Mouse (Mus musculus) macrophage (primary cell): ENCODE results near the gene Ccl1. TPM values are rescaled to one million over a fixed set of nuclear protein-coding genes. Genes with fewer than 3 reads are reported as not detected.

Source experiments
- H3K27ac ChIP-seq: fragments of 350-480 bp; formaldehyde crosslinking; 2 replicates; pipeline ENCODE4 v1.9.0; 2021
- H3K36me3 ChIP-seq: fragments of 350-480 bp; formaldehyde crosslinking; 2 replicates; pipeline ENCODE4 v1.9.0; 2021; ENCODE audit errors: inconsistent target
- H3K4me3 ChIP-seq: fragments of 350-480 bp; formaldehyde crosslinking; 2 replicates; pipeline ENCODE4 v1.9.0; 2021; ENCODE audit errors: inconsistent target
- H3K79me2 ChIP-seq: fragments of 350-480 bp; formaldehyde crosslinking; 2 replicates; pipeline ENCODE4 v1.9.0; 2021; ENCODE audit errors: inconsistent target
- WGBS: methylation state at CpG from one replicate; pipeline ENCODE4 v1.1.7; 2026; ENCODE audit warnings: inconsistent platforms; ENCODE audit not compliant: missing documents; 5-methylcytosine and 5-hydroxymethylcytosine counted together
- polyA plus RNA-seq: library from polyadenylated mRNA; stranded (reverse); fragments of 250-400 nt; gene quantifications from 3 replicates; pipeline ENCODE4 v1.2.4, GENCODE M21; 2018; ENCODE audit warnings: inconsistent platforms
- total RNA-seq, 78 experiments: library from RNA; depleted of rRNA; stranded (reverse); fragments of 250-400 nt; gene quantifications; 1 replicate in 9 of 78; 2 replicates in 24 of 78; 3 replicates in 43 of 78; 4 replicates in 2 of 78; pipeline ENCODE4 v1.2.4; 2018; ENCODE audit warnings: inconsistent platforms in 56 of 78

Ccl1 gene
- not detected for total RNA-seq (2018; cell fraction: chromatin; rRNA removed)
- under 1 TPM in 1 of 26 experiments, not detected in 25; 0.19 TPM for total RNA-seq (2018; cell fraction: cytosol; rRNA removed)
- not detected for total RNA-seq (2018; cell fraction: nucleus; rRNA removed)
- polyA plus RNA-seq = not detected in 3 replicates

DNA sequence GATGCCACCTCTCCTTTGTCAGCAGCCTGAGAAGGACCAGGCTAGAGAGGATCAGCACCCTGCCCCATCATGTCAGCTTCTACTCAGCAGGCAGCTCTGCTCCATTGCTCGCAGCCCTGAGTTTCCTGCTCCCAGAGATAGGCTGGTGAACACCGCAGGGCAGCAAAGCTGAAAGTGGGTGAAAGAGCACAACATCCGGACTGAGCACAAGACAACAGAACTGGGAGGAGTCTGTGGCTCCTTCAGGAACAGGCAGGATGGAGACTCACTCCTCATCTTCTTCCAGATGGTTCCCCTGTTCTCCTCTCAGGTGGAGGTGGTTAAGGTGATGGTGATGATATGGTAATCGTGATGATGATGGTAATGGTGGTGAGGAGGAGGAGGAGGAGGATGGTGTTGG lies at the start of gene Ccl1:
Gene Ccl1, minus strand, starts transcription at position 101 of the 400 bp plus-strand sequence.
- H3K4me3 ChIP-seq = no peak within 1 kb of the TSS
- no peaks in the 10 kb centered on the region for H3K36me3 ChIP-seq
- no peaks in the 10 kb centered on the region for H3K79me2 ChIP-seq
- 57% methylated on average over 4 of the region's 4 CpGs for WGBS
- no peak within 1 kb of the TSS for H3K27ac ChIP-seq

DNA sequence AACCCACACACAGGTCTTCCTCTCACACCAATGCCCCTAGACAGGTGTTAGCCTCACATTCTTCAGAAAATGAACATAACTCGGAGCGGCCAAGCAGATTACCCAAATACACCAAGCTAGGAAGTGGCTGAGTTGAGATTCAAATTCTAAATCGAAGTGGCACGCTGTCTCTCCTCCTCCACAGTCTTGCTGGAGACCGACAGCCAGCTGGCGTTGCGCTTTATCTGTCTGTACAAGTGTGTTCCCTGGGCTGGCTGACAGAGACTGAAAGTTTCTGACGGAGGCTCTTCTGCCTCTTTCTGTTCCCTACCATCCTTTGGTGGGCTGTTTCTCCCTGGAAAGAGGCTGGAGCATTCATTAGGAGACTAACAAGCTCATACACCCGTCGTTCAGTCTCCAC lies 45.5 kb upstream of the Ccl1 start:
- H3K36me3 ChIP-seq = no peaks in the 10 kb centered on the region
- H3K79me2 ChIP-seq = no peaks in the 10 kb centered on the region
- no peak overlapping the region for H3K4me3 ChIP-seq
- H3K27ac ChIP-seq = no peak overlapping the region
- WGBS = 96% methylated on average over 10 of the region's 10 CpGs

DNA sequence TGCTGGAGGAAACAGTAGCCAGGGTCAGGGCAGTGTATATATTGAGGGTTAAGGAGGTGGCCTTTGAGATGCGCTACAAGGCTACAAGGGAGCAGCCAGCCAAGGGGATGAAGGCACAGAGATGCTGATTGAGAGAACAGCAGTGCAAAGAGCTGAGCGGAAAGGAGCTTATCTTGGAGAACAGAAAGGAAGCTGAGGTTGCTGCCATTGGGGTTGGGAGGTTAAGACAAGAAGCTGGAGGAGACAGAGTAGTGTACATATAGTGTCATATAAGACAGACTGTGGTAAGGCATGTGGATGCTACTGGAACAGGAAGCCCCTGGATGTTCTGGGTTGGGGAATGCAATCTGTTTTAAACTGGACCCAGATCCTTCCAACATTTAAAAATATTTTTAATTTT lies 35.4 kb upstream of the Ccl1 start:
- H3K36me3 ChIP-seq = no peaks in the 10 kb centered on the region
- H3K27ac ChIP-seq = no peak overlapping the region
- H3K4me3 ChIP-seq = no peak overlapping the region
- no peaks in the 10 kb centered on the region for H3K79me2 ChIP-seq
- 10% methylated on average over 2 of the region's 2 CpGs for WGBS

DNA sequence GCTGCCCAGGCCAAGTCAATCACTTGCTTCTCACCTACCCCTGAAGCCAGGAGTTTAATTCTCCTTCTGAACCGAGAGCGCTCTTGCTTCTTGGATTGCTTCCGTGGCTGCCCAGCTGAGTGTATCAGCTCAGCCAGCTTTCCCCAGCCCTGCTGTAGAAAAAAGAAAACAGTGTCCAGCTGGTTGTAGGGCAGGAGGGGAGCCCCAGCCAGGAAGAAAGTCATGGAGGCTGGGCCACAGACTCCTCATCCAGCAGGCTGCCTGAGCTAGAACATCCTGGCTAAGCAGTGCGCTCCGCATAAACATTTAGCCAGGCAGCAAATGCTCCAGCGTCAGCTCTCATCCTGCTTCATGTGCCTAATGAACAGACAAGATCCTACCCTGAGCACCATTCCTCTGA lies 34.9 kb upstream of the Ccl1 start:
- no peak overlapping the region for H3K4me3 ChIP-seq
- H3K36me3 ChIP-seq = no peaks in the 10 kb centered on the region
- no peaks in the 10 kb centered on the region for H3K79me2 ChIP-seq
- no peak overlapping the region for H3K27ac ChIP-seq
- 27% methylated on average over 6 of the region's 6 CpGs for WGBS

DNA sequence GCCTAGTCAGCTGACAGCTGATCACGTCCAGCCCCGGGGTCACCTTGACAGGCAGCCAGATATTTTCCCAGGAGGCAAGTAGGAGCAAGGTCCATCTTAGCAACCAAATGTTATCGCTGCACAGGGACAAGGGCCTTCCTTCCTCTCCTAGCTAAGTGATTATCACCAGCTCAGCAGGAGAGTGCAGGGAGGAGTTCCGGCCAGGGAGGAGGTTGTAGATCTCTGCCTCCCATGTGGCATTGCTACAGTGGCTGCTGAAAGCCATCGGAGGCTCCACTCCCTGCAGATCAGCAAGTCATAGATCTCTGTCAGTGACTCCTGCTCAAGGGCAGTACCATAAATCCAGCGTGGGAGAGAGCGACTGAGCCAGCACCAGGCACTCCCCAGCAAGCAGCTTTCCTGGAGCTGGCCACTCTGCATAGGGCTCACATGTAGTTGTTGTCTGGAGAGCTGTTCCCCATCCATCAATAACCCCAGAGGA lies 34.5 kb upstream of the Ccl1 start:
- Histone ChIP-seq H3K4me3 (no peak overlapping the region), H3K79me2 (no peaks in the 10 kb centered on the region), H3K27ac (no peak overlapping the region), H3K36me3 (no peaks in the 10 kb centered on the region)
- 3% methylated on average over 7 of the region's 7 CpGs for WGBS

DNA sequence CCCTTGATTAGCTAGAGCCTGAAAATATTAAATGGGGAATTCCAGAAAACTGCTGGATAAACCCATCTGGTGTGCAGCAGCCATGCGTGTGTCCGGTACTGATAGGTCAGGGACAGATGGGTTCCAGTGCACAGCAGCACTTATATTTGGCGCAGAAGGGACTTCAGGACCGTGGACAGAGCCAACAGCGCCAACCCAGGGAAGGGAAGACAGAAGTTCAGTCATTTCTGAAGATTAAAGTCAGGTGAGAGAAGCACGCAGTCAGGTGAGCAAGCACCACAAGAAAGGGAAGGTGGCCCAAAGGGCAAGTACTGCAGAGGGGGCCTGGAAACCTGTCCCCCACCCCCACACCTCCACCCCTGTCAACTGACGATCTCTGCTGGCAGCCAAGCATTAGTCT lies 7.7 kb upstream of the Ccl1 start:
- Histone ChIP-seq H3K36me3 (no peaks in the 10 kb centered on the region), H3K27ac (no peak overlapping the region), H3K79me2 (no peaks in the 10 kb centered on the region), H3K4me3 (no peak overlapping the region)
- 52% methylated on average over 7 of the region's 7 CpGs for WGBS

DNA sequence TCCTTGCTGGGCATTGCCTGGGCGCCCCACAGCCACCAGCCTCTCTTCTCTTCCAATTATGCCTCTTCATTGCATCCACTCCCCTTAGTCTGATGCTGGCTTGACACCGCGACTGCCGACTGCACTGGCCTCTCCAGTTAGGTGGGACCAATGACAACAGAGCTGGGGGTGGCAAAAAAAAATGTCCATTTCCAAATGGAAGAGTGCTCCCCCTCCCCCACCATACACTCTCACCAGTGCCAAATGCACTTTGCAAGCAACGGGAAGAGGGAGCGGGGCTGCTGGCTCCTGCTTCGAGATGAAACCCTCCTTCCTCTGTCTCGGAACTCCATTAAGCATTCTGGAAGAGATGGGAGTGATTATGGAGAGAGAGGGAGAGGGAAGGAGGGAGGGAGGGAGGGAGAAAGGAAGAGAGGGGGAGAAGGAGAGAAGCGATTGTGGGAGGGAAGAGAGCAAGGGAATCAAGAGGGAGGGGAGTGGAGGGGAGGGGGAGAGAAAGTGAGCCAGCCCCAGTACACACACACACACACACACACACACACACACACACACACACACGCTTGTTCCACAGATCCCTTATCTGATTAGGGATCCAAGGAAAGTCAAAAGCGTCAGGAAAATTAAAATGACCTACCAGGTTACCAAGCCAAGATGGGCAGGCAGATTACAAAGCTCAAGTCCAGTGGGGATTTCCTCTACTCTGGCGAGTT lies 5.0 kb upstream of the Ccl1 start:
- no peaks in the 10 kb centered on the region for H3K36me3 ChIP-seq
- H3K4me3 ChIP-seq = no peak overlapping the region
- no peak overlapping the region for H3K27ac ChIP-seq
- no peaks in the 10 kb centered on the region for H3K79me2 ChIP-seq
- 21% methylated on average over 10 of the region's 12 CpGs for WGBS

DNA sequence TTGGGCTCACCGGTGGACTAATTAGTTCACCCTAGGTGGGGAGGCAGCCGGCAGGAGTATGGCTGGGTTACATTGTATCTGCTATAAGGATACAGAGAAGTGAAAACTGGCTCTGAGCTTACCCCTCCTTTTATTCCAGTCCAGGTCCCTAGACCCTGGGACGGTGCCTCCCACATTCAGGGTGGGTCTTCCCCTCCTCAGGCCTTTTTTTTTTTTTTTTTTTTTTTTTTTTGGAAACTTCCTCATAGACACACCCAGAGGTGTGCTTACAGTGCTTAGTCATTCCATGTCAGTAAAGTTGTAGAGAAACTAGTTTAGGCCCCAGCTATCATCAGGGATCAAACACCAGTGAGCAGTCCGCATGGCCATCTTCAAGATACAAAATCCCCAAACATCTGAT lies 7.6 kb downstream of the Ccl1 start:
- Histone ChIP-seq H3K79me2 (no peaks in the 10 kb centered on the region), H3K4me3 (no peak overlapping the region), H3K27ac (no peak overlapping the region), H3K36me3 (no peaks in the 10 kb centered on the region)
- WGBS = 73% methylated on average over 4 of the region's 4 CpGs

DNA sequence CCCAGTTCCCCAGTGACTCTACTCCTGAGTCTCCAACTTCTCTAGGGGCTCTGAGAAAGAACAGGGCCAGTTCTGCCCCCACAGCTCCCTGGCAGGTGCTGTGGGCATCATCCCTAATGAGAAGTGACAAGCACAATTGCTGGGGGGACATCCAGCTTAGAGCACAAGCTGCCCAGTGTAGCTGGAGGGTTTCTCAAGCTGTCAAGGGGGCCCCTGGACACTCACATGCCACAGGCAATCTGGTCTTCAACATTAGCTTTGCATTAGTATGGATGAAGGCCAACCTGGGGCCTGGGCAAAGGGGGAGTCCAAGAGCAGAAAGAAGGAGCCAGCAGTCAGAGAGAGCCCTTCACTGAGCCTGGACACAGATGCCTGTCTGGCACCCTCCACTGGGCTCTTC lies 14.6 kb downstream of the Ccl1 start:
- Histone ChIP-seq H3K36me3 (no peaks in the 10 kb centered on the region), H3K4me3 (no peak overlapping the region), H3K79me2 (no peaks in the 10 kb centered on the region), H3K27ac (no peak overlapping the region)

DNA sequence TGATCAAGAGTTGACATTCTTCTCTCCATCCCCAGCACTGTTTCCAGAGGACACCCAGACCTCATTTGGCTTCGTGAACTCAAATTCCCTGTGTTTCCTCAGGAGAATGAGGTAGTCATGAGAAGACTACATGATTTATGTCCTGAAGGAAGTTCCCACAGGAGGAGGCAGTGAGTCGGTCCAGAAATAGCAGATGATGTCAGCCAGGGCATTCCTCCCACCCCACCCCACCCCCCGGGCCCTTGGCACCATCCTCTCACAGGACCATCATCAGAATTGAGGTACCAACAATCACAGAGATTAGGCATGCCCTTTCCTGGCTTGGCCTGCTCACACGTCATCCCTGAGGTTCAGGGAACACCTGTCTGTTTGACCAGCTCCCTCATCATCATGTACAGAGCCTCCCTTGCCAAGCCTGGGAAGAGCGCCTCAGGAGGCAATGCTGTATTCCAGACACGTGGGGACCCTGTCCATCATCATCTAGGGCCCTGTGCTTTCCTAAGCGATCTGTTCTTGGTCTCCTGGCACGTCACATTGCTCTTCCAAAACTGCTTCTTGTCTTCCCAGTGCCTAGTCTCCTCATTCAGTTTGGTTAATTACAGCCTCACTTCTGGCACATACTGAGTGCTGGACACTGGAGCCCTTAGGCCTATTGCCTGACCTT lies 31.2 kb downstream of the Ccl1 start:
- whole genome bisulfite sequencing = 68% methylated on average over 8 of the region's 8 CpGs

DNA sequence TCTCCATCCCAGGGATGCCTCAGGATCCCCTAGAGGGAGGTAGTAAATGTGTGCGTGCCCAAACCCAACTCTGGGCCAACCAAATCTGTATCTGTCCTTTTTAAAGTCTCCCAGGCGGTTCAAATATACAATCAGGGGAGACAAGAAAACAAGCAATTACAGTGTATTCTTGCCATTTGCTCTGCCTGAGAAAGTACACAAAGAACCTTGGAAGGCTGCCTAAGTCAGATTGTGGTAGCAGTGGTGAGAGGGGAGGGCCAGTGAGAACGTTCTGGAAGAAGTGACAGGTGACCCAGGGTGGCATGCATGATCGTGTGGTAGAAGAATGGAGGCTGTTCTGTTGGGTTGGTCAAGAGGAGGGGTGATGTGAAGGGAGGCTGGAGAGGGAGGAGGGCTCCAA lies 46.4 kb downstream of the Ccl1 start:
- Histone ChIP-seq H3K36me3 (no peaks in the 10 kb centered on the region), H3K4me3 (no peak overlapping the region), H3K27ac (no peak overlapping the region), H3K79me2 (no peaks in the 10 kb centered on the region)
- 55% methylated on average over 4 of the region's 4 CpGs for WGBS

More for the DNA sequence above, 31.2 kb downstream of the Ccl1 start:
- Histone ChIP-seq H3K4me3 (no peak overlapping the region), H3K36me3 (no peaks in the 10 kb centered on the region), H3K79me2 (no peaks in the 10 kb centered on the region), H3K27ac (no peak overlapping the region)

DNA sequence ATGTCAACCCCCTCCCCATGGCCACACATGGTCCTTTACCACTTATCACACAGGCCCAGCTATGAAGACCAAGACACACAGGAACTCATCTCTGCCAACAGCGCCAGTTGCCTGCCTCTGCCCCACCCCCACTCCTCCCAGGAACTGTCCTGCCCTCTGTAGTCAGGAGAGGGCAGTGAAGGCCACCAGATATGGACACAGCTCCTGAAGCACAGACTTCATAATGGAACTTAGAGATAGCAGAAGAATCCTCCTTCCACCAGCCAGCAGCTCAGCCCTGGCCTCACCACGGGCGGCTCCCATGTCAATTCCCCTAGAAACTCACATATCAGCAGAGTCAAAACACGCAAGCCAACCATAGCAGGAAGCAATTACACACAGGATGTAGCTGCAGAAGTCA lies 49.9 kb downstream of the Ccl1 start:
- Histone ChIP-seq H3K79me2 (no peaks in the 10 kb centered on the region), H3K27ac (no peak overlapping the region), H3K4me3 (no peak overlapping the region), H3K36me3 (no peaks in the 10 kb centered on the region)
- 10% methylated on average over 4 of the region's 4 CpGs for WGBS

DNA sequence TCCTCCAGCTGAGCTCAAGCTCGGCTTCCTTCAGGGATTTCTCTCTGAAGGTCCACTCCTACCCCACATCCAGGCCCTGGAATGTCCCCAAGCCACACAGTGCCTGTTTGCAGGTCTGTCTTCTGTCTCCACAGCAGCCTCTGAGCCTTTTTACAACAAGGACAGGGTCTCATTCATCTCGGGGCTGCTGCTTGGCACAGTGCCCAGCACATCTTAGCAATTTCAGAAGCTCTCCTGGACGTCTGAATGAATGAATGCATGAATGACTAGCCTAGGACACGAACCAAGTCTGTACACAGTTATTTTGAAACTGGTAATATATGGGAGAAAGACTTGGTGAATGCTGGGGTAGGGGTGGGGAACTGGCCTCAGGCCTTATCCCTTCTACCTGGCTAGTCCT lies 52.1 kb downstream of the Ccl1 start:
- Histone ChIP-seq H3K27ac (no peak overlapping the region), H3K4me3 (no peak overlapping the region), H3K36me3 (no peaks in the 10 kb centered on the region), H3K79me2 (no peaks in the 10 kb centered on the region)
- 63% methylated on average over 4 of the region's 4 CpGs for WGBS

DNA sequence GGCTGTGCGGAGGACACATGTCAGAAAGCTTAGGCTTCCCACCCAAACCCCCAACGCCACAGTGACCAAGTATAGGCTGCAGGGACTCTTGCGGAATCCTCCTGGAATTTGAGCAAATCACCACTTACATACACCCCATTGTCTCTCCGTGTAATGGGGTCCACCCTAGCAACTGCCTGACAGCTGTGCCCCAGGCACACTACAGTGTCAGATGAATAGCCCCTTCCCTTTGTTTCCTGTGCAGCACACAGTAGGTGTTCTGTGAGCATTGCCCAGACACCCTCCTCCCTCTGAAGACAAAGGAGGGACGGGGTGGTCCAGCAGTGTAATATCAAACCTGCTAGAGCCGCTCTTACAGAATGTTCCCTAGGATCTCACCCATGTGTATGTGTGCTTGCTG lies 54.2 kb downstream of the Ccl1 start:
- Histone ChIP-seq H3K27ac (no peak overlapping the region), H3K36me3 (no peaks in the 10 kb centered on the region), H3K79me2 (no peaks in the 10 kb centered on the region), H3K4me3 (no peak overlapping the region)
- 83% methylated on average over 6 of the region's 6 CpGs for WGBS

DNA sequence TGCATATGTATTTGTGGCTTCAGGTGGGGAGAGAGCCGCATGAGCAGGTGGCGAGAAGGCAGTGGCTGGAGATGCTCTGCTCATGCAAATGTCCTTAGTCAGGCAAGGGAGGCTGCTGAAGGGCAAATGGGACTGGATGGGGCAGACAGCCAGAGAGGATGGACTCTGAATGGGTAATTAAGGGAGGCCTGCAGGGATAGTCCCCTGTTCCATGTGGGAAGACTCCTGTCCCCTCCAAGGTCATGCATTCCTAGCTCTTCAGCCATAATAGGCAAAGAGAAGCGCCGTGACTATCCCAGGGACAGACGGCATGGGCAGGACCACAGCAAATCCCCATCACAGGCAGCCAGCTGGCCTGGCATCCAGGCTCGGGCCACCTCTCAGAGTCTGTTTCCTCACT lies 55.5 kb downstream of the Ccl1 start:
- Histone ChIP-seq H3K36me3 (no peaks in the 10 kb centered on the region), H3K27ac (no peak overlapping the region), H3K79me2 (no peaks in the 10 kb centered on the region), H3K4me3 (no peak overlapping the region)
- WGBS = 91% methylated on average over 6 of the region's 6 CpGs
